Mouse (Mus musculus): Measurements from ENCODE around the gene Gpatch2. TPM values are rescaled to one million over a fixed set of nuclear protein-coding genes. Genes with fewer than 3 reads are reported as not detected.

Gpatch2 gene
- polyA plus RNA-seq, 1 experiment from 2014 or later = 14.3 TPM

GRCm38 (mm10) chr1:187313323-187313722 lies 98.0 kb downstream of the Gpatch2 start:
- no peak overlapping the region for H3K9ac ChIP-seq (replicated peaks)
- no peak overlapping the region for H3K27ac ChIP-seq (replicated peaks)
- no peak overlapping the region for H3K4me2 ChIP-seq
- ATAC-seq (ENCODE audit: low FRiP score) = no peak
- WGBS = 93% methylated on average over 1 of the region's 1 CpGs
- no peaks in the 10 kb centered on the region for H3K4me1 ChIP-seq
- no peaks in the 10 kb centered on the region for H3K9me3 ChIP-seq (replicated peaks)
- no peak overlapping the region for H3K4me3 ChIP-seq (replicated peaks)
- no peaks in the 10 kb centered on the region for H3K27me3 ChIP-seq (replicated peaks)
- H3K36me3 ChIP-seq = no peaks in the 10 kb centered on the region

- no peaks in the 10 kb centered on the region for H3K4me1 ChIP-seq
- no peaks in the 10 kb centered on the region for H3K9me3 ChIP-seq (replicated peaks)
- H3K4me3 ChIP-seq (replicated peaks) = no peak overlapping the region
- H3K4me2 ChIP-seq = no peak overlapping the region
- H3K27me3 ChIP-seq (replicated peaks) = no peaks in the 10 kb centered on the region
- no peak for ATAC-seq (ENCODE audit: low FRiP score)
- no peak overlapping the region for H3K27ac ChIP-seq (replicated peaks)
- 80% methylated on average over 5 of the region's 5 CpGs for WGBS
- H3K36me3 ChIP-seq = no peaks in the 10 kb centered on the region
- H3K9ac ChIP-seq (replicated peaks) = no peak overlapping the region
These were observed 98.5 kb downstream of the Gpatch2 start for GRCm38 (mm10) chr1:187313763-187314162.

- ATAC-seq (ENCODE audit: low FRiP score) = no peak
- no peak overlapping the region for H3K9ac ChIP-seq (replicated peaks)
These were observed 99.2 kb downstream of the Gpatch2 start for GRCm38 (mm10) chr1:187314516-187314915.

GRCm38 (mm10) chr1:187315821-187316220 lies 100.5 kb downstream of the Gpatch2 start:
- no peak overlapping the region for H3K9ac ChIP-seq (replicated peaks)
- no peaks in the 10 kb centered on the region for H3K27me3 ChIP-seq (replicated peaks)
- no peak overlapping the region for H3K27ac ChIP-seq (replicated peaks)
- no peaks in the 10 kb centered on the region for H3K9me3 ChIP-seq (replicated peaks)
- no peak overlapping the region for H3K4me3 ChIP-seq (replicated peaks)
- no peaks in the 10 kb centered on the region for H3K36me3 ChIP-seq
- ATAC-seq (ENCODE audit: low FRiP score) = no peak
- H3K4me1 ChIP-seq = no peaks in the 10 kb centered on the region
- WGBS = 93% methylated on average over 2 of the region's 2 CpGs
- H3K4me2 ChIP-seq = no peak overlapping the region

More at GRCm38 (mm10) chr1:187314516-187314915, 99.2 kb downstream of the Gpatch2 start:
- no peaks in the 10 kb centered on the region for H3K27me3 ChIP-seq (replicated peaks)
- H3K9me3 ChIP-seq (replicated peaks) = no peaks in the 10 kb centered on the region
- H3K36me3 ChIP-seq = no peaks in the 10 kb centered on the region
- H3K4me3 ChIP-seq (replicated peaks) = no peak overlapping the region
- no peaks in the 10 kb centered on the region for H3K4me1 ChIP-seq
- H3K27ac ChIP-seq (replicated peaks) = no peak overlapping the region
- no peak overlapping the region for H3K4me2 ChIP-seq

GRCm38 (mm10) chr1:187316555-187316954 lies 101.2 kb downstream of the Gpatch2 start:
- Histone ChIP-seq H3K4me3 (replicated peaks) (no peak overlapping the region), H3K27ac (replicated peaks) (no peak overlapping the region), H3K4me1 (no peaks in the 10 kb centered on the region), H3K9ac (replicated peaks) (no peak overlapping the region), H3K4me2 (no peak overlapping the region), H3K9me3 (replicated peaks) (no peaks in the 10 kb centered on the region), H3K36me3 (no peaks in the 10 kb centered on the region), H3K27me3 (replicated peaks) (no peaks in the 10 kb centered on the region)
- no peak for ATAC-seq (ENCODE audit: low FRiP score)
- 88% methylated on average over 8 of the region's 8 CpGs for WGBS

- H3K36me3 ChIP-seq = no peaks in the 10 kb centered on the region
- no peak overlapping the region for H3K4me2 ChIP-seq
- no peak for ATAC-seq (ENCODE audit: low FRiP score)
- H3K27ac ChIP-seq (replicated peaks) = no peak overlapping the region
- H3K9ac ChIP-seq (replicated peaks) = no peak overlapping the region
- H3K27me3 ChIP-seq (replicated peaks) = no peaks in the 10 kb centered on the region
- no peaks in the 10 kb centered on the region for H3K4me1 ChIP-seq
- 90% methylated on average over 3 of the region's 3 CpGs for WGBS
- H3K4me3 ChIP-seq (replicated peaks) = no peak overlapping the region
- H3K9me3 ChIP-seq (replicated peaks) = no peaks in the 10 kb centered on the region
These were observed 106.5 kb downstream of the Gpatch2 start for GRCm38 (mm10) chr1:187321814-187322213.

GRCm38 (mm10) chr1:187322505-187323208 lies 107.3 kb downstream of the Gpatch2 start:
- no peaks in the 10 kb centered on the region for H3K27me3 ChIP-seq (replicated peaks)
- 84% methylated on average over 8 of the region's 8 CpGs for WGBS

GRCm38 (mm10) chr1:187323209-187323589 lies 107.9 kb downstream of the Gpatch2 start:
- ATAC-seq (ENCODE audit: low FRiP score) = no peak
- Histone ChIP-seq H3K36me3 (no peaks in the 10 kb centered on the region), H3K9me3 (replicated peaks) (no peaks in the 10 kb centered on the region), H3K27me3 (replicated peaks) (no peaks in the 10 kb centered on the region), H3K4me2 (no peak overlapping the region), H3K4me1 (no peaks in the 10 kb centered on the region), H3K27ac (replicated peaks) (no peak overlapping the region), H3K4me3 (replicated peaks) (no peak overlapping the region), H3K9ac (replicated peaks) (no peak overlapping the region)
- WGBS = 100% methylated on average over 1 of the region's 1 CpGs

More at GRCm38 (mm10) chr1:187322505-187323208, 107.3 kb downstream of the Gpatch2 start:
- H3K4me2 ChIP-seq = no peak overlapping the region
- no peaks in the 10 kb centered on the region for H3K36me3 ChIP-seq
- no peaks in the 10 kb centered on the region for H3K4me1 ChIP-seq
- no peak overlapping the region for H3K9ac ChIP-seq (replicated peaks)
- H3K4me3 ChIP-seq (replicated peaks) = no peak overlapping the region
- H3K27ac ChIP-seq (replicated peaks) = no peak overlapping the region
- H3K9me3 ChIP-seq (replicated peaks) = no peaks in the 10 kb centered on the region
- no peak for ATAC-seq (ENCODE audit: low FRiP score)

DNA sequence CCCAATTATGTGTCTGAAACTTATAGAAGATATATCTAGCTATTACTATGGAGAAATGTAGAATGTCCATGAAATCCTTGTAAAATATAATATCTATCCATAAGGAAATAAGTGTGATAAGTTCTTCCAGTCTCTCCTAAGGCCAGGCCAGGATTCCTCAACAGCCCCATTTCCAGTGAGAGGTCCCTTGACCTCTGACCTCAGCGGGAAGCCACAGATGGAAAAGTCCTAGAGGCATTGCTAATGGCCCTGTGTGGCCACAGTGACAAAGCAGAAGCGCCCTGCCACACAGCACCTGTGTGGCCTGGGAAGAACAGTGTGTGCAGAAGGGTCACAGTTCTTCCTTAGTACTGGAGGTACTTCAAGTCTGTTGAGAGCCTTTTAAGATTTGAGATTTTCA lies 127.2 kb downstream of the Gpatch2 start:
- no peak overlapping the region for H3K27ac ChIP-seq (replicated peaks)
- H3K9ac ChIP-seq (replicated peaks) = no peak overlapping the region
- H3K9me3 ChIP-seq (replicated peaks) = no peaks in the 10 kb centered on the region
- H3K36me3 ChIP-seq = no peaks in the 10 kb centered on the region
- ATAC-seq (ENCODE audit: low FRiP score) = no peak
- H3K4me3 ChIP-seq (replicated peaks) = no peak overlapping the region
- no peak overlapping the region for H3K4me2 ChIP-seq
- 48% methylated on average over 2 of the region's 2 CpGs for WGBS
- no peaks in the 10 kb centered on the region for H3K27me3 ChIP-seq (replicated peaks)
- no peaks in the 10 kb centered on the region for H3K4me1 ChIP-seq

GRCm38 (mm10) chr1:187345156-187345555 lies 129.8 kb downstream of the Gpatch2 start:
- Histone ChIP-seq H3K4me1 (no peaks in the 10 kb centered on the region), H3K4me3 (replicated peaks) (no peak overlapping the region), H3K27ac (replicated peaks) (no peak overlapping the region), H3K9ac (replicated peaks) (no peak overlapping the region), H3K4me2 (no peak overlapping the region), H3K9me3 (replicated peaks) (no peaks in the 10 kb centered on the region), H3K36me3 (0 out of 2 replicates have a peak, but pooled peaks cover 8% of the 10 kb centered on the region), H3K27me3 (replicated peaks) (no peaks in the 10 kb centered on the region)
- 69% methylated on average over 5 of the region's 5 CpGs for WGBS
- ATAC-seq (ENCODE audit: low FRiP score) = no peak

- H3K27me3 ChIP-seq (replicated peaks) = no peaks in the 10 kb centered on the region
- WGBS = 93% methylated on average over 11 of the region's 11 CpGs
- ATAC-seq (ENCODE audit: low FRiP score) = no peak
These were observed 131.6 kb downstream of the Gpatch2 start for GRCm38 (mm10) chr1:187346923-187347322.

GRCm38 (mm10) chr1:187347606-187348005 lies 132.3 kb downstream of the Gpatch2 start:
- H3K9ac ChIP-seq (replicated peaks) = no peak overlapping the region
- no peak overlapping the region for H3K4me2 ChIP-seq
- 0 out of 2 replicates have a peak, but pooled peaks cover 8% of the 10 kb centered on the region for H3K36me3 ChIP-seq
- H3K27me3 ChIP-seq (replicated peaks) = no peaks in the 10 kb centered on the region
- H3K4me3 ChIP-seq (replicated peaks) = no peak overlapping the region
- no peaks in the 10 kb centered on the region for H3K9me3 ChIP-seq (replicated peaks)
- ATAC-seq (ENCODE audit: low FRiP score) = no peak
- 93% methylated on average over 6 of the region's 6 CpGs for WGBS
- H3K4me1 ChIP-seq = no peaks in the 10 kb centered on the region
- no peak overlapping the region for H3K27ac ChIP-seq (replicated peaks)

More at GRCm38 (mm10) chr1:187346923-187347322, 131.6 kb downstream of the Gpatch2 start:
- H3K4me2 ChIP-seq = no peak overlapping the region
- H3K4me3 ChIP-seq (replicated peaks) = no peak overlapping the region
- no peaks in the 10 kb centered on the region for H3K4me1 ChIP-seq
- no peak overlapping the region for H3K9ac ChIP-seq (replicated peaks)
- 0 out of 2 replicates have a peak, but pooled peaks cover 8% of the 10 kb centered on the region for H3K36me3 ChIP-seq
- H3K9me3 ChIP-seq (replicated peaks) = no peaks in the 10 kb centered on the region
- no peak overlapping the region for H3K27ac ChIP-seq (replicated peaks)
